Mouse (Mus musculus) kidney, embryonic 16.5 days (tissue): ENCODE measurements around the gene Ppp4r4. TPM values are rescaled to one million over a fixed set of nuclear protein-coding genes. Genes with fewer than 3 reads are reported as not detected.
"Not testable (repeated sequence)": the region's sequence is repeated elsewhere in the genome, so short reads cannot be mapped to it uniquely, and the experiment has no call there.

Source experiments
- ATAC-seq: fragments of 200-750 bp; cut with Nextera tagmentation; 2 replicates; pipeline ENCODE4 v1.8.0; 2017; ENCODE audit warnings: moderate TSS enrichment; ENCODE audit not compliant: low FRiP score, low TSS enrichment
- H3K27ac ChIP-seq: fragments of 300-500 bp; sonication (generic); 2 replicates; pipeline ENCODE4 v1.5.1; 2014; ENCODE audit warnings: low read length
- H3K27me3 ChIP-seq: fragments of 300-500 bp; sonication (generic); 2 replicates; pipeline ENCODE4 v1.6.1; 2014; ENCODE audit warnings: low read length, control low read depth, mixed read lengths; ENCODE audit not compliant: insufficient read depth
- H3K36me3 ChIP-seq: fragments of 300-500 bp; sonication (generic); 2 replicates; pipeline ENCODE4 v1.6.1; 2014; ENCODE audit warnings: low read length, control low read depth, mixed read lengths; ENCODE audit not compliant: insufficient read depth
- H3K4me1 ChIP-seq: fragments of 300-500 bp; sonication (generic); 2 replicates; pipeline ENCODE4 v1.6.1; 2014; ENCODE audit warnings: low read length, control low read depth, mixed read lengths; ENCODE audit not compliant: insufficient read depth
- H3K4me2 ChIP-seq: fragments of 300-500 bp; sonication (generic); replicated peaks from 2 replicates; pipeline ENCODE4 v1.6.1; 2014; ENCODE audit warnings: low read depth, low read length
- H3K4me3 ChIP-seq: fragments of 300-500 bp; sonication (generic); 2 replicates; pipeline ENCODE4 v1.5.1; 2014; ENCODE audit warnings: mild to moderate bottlenecking, low read length
- H3K9ac ChIP-seq: fragments of 300-500 bp; sonication (generic); replicated peaks from 2 replicates; pipeline ENCODE4 v1.6.1; 2014; ENCODE audit warnings: low read length
- H3K9me3 ChIP-seq: fragments of 300-500 bp; sonication (generic); 2 replicates; pipeline ENCODE4 v1.6.1; 2016; ENCODE audit warnings: low read length, control low read depth
- WGBS: fragments of 180-500 bp; shearing (Covaris S2); extraction: QIAGEN DNeasy Blood & Tissue Kit; methylation state at CpG from one replicate; pipeline ENCODE4 v1.1.7; 2014; 5-methylcytosine and 5-hydroxymethylcytosine counted together
- polyA plus RNA-seq: library from polyadenylated mRNA; unstranded; fragments of >200 nt; fragmentation: Nextera tagmentation; extraction: Ambion mirVana; gene quantifications from 2 replicates; pipeline ENCODE4 v1.2.1, GENCODE M21; 2015

Gene Ppp4r4
- polyA plus RNA-seq: 1.1 and 1.2 TPM in 2 replicates

DNA sequence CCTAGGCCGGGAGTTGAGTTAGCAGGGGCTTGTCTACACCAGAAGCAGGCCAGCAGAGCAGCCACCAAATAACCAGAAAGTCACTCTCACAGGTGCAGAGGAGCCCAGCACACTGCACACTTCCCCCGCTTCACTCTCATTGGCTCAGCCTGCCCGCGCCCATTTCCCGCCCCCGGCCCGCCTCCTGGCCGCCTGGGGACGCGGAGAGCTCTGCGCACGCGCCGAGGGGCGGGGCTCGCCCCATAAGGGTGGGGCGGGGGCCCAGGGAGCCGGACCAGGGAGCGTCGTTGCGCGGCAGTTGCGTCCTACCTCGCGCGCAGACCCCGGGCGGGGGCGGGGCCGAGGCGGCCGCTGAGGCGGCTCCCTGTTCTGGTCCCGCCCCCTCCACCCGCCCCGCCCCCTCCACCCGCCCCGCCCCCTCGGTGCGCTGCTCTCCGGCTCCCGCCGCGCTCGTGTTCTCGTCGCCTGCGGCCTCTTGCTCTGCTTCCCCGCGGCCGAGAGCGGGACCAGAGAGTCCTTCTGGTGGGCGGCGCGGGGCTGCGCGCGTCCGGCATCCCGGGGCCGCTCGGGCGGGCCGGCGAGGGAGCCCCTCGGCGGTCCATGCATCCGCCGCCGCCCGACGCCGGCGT, at the start of gene Ppp4r4:
Gene Ppp4r4 (plus strand): TSS at position 264 of the 629 bp plus-strand sequence.
- Histone ChIP-seq H3K9ac (peak within 1 kb of the TSS; percentile 74), H3K27me3 (no peaks in the 10 kb centered on the region; the same call in 1 of the 2 replicates), H3K4me3 (peak within 1 kb of the TSS; percentile 72), H3K4me2 (peak within 1 kb of the TSS; percentile 99), H3K4me1 (peaks cover 9% of the 10 kb centered on the region), H3K36me3 (no peaks in the 10 kb centered on the region), H3K9me3 (no peaks in the 10 kb centered on the region), H3K27ac (peak within 1 kb of the TSS; percentile 29; the same call in 1 of the 2 replicates)
- peak; percentile 98 for ATAC-seq
- WGBS: under 1% methylated on average over 36 of the region's 74 CpGs

DNA sequence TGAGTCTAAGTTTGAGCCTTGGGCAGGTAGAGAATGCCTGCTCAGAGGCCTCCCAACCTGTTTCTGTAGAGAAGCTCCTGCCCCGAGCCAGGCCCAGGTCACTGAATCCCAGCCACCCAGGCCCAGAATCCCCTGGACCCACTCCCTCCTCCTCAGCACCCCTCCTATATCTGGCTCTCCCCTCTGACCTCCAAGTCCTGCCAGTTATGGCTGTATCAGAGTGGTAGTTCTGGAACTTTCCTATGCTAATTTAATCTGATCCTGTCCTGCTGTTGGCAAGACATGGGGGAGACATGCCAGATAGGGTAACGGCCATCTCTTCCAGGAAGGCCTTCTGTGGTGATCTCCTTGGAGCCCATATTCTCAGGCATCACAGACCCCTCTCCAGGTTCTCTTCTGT, 49.3 kb upstream of the Ppp4r4 start:
- Histone ChIP-seq H3K4me2 (no peak overlapping the region), H3K9me3 (no peaks in the 10 kb centered on the region), H3K27ac (no peak overlapping the region), H3K4me1 (no peaks in the 10 kb centered on the region), H3K4me3 (no peak overlapping the region), H3K36me3 (no peaks in the 10 kb centered on the region), H3K27me3 (no peaks in the 10 kb centered on the region), H3K9ac (no peak overlapping the region)
- ATAC-seq: no peak
- 71% methylated on average over 2 of the region's 2 CpGs for whole genome bisulfite sequencing

DNA sequence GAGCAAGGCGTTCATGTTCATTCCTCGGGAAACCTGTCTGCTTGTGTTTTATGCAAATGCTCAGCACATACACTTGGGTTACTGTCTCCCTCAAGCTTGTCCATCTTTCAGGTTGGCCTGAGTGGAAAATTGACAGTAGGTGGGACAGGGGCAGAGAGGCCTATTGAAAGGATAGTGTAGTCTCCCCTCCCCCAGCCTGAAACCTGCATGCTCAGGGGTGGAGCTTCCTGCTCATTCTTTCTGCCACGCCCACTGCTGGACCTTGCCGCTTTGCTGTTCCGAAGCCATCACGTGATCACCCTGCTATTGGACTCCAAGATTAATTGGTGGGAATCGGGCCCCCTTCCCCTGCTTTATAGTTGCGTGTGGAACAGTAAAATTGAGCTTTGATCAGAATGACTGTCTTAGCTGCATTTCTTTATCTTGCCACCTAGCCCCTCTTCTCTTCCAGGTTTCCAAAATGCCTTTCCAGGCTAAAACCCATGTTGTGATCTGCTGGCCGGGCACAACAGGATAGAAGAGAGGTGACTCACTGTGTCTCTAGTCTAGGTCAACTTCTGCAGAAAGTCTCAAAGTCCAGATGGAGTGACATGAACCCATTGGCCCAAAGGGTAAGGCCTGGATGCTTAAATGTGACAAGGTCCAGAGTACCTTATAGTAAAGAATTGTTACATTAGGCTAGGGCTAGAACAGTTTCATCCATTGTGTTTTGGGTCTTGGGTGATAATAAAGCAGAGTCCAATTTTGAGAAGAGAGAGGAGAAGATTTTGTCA, 47.7 kb upstream of the Ppp4r4 start:
- not testable (repeated sequence) for H3K4me3 ChIP-seq

DNA sequence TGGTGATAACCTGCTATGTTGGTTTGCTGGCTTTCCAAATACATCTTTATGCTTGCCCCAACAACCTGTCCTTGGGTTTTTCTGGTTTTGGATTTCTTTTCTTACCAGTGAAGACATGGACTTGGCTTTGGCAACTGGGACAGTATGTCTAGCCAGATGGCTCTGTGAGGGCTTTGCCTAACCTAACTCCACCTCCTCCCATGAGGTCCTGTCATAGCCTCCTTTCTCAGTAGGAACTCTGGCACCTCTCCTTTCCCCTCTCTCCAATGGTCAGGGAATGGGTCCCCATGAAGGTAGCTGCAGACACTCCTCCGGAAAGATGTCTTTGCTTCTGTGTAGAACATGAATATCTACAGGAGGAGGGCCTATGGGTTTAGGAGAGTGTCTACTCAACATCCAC, 45.4 kb upstream of the Ppp4r4 start:
- 100% methylated on average over 1 of the region's 1 CpGs for WGBS
- ATAC-seq: no peak
- H3K9me3 ChIP-seq: no peaks in the 10 kb centered on the region
- H3K4me3 ChIP-seq: no peak overlapping the region
- H3K36me3 ChIP-seq: no peaks in the 10 kb centered on the region
- H3K4me2 ChIP-seq: no peak overlapping the region
- H3K4me1 ChIP-seq: no peaks in the 10 kb centered on the region
- no peak overlapping the region for H3K9ac ChIP-seq
- H3K27me3 ChIP-seq: no peaks in the 10 kb centered on the region
- no peak overlapping the region for H3K27ac ChIP-seq

More for the DNA sequence above, 47.7 kb upstream of the Ppp4r4 start:
- 53% methylated on average over 9 of the region's 9 CpGs for WGBS
- H3K9ac ChIP-seq, H3K27ac ChIP-seq, H3K27me3 ChIP-seq, ATAC-seq, H3K9me3 ChIP-seq, H3K4me2 ChIP-seq, H3K4me1 ChIP-seq, H3K36me3 ChIP-seq: not testable (repeated sequence)

DNA sequence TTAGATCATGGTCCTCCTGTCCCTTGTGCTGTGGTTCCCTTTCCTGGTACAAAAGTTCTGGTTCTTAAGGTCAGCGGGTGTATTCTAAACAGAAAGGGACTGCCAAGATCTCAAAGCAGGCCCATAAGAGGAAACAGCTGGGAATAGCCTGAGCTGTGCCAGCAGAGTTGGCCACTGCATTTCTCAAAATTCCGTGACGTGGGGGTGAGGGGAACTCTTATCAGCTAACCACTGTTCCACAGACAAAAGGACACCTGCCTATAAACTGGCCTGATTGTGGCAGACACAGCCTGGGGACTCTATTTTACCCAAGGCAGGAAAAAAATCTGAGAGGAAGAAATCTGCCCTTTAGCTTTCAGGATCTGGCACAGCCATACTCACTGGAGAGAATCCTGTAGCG, 44.8 kb upstream of the Ppp4r4 start:
- H3K4me1 ChIP-seq: no peaks in the 10 kb centered on the region
- H3K27ac ChIP-seq: no peak overlapping the region
- H3K4me2 ChIP-seq: no peak overlapping the region
- 66% methylated on average over 4 of the region's 4 CpGs for WGBS
- no peak overlapping the region for H3K9ac ChIP-seq
- no peaks in the 10 kb centered on the region for H3K36me3 ChIP-seq
- ATAC-seq: no peak
- no peaks in the 10 kb centered on the region for H3K27me3 ChIP-seq
- H3K9me3 ChIP-seq: no peaks in the 10 kb centered on the region
- H3K4me3 ChIP-seq: no peak overlapping the region

DNA sequence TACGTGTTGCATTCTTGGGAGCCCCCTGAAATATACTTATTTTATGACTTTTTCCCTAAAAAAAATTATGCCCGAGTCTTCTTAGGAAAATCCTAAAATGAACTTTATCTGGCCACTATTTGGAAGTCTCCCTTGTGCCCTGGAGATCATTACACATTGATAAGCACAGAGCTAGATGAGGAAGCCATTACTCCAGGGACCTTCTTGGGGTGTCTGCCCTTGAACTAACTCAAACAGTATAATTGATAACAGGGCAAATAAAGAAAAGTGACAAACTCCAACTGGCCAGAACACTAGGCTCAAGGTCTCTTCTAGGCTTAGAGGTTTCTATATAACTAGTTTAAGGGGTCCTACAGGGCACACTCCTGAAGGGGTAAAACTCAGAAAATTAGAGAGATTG, 44.3 kb upstream of the Ppp4r4 start:
- H3K4me2 ChIP-seq: no peak overlapping the region
- no peaks in the 10 kb centered on the region for H3K27me3 ChIP-seq
- H3K9me3 ChIP-seq: no peaks in the 10 kb centered on the region
- no peak overlapping the region for H3K27ac ChIP-seq
- 66% methylated on average over 2 of the region's 2 CpGs for WGBS
- no peak for ATAC-seq
- no peak overlapping the region for H3K4me3 ChIP-seq
- no peaks in the 10 kb centered on the region for H3K36me3 ChIP-seq
- H3K9ac ChIP-seq: no peak overlapping the region
- H3K4me1 ChIP-seq: no peaks in the 10 kb centered on the region

DNA sequence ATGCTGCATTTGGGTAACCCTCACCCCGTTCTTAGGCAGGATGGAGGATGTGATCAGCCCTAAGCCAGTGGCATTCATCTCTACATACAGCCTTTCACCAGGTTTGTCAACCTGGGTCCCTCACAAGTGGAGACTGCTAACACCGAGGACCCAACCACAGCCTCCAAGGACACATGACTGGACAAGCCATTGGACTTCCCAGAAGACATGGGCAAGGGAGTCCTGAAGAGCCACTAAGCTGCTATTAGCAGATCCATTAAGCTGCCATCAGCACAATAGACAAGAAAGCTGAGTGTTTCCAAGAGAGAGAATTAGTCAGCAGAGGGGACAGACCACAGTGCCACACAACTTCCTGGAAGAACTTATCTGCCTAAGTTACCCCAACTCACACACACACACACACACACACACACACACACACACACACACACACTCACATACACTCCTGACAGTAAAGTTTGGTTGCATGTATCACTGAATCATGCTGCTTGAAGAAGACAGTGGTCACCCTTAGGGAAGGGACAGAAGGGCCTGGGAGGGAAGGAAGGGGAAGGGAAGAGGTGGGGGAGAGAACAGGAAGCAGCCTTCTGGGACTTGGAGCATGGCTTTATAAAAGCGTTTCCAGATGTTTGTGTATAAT, 40.9 kb upstream of the Ppp4r4 start:
- no peak for ATAC-seq
- Histone ChIP-seq H3K4me2 (no peak overlapping the region), H3K4me3 (no peak overlapping the region), H3K4me1 (no peaks in the 10 kb centered on the region), H3K27ac (no peak overlapping the region), H3K9ac (no peak overlapping the region), H3K36me3 (no peaks in the 10 kb centered on the region), H3K27me3 (no peaks in the 10 kb centered on the region), H3K9me3 (no peaks in the 10 kb centered on the region)
- WGBS: 77% methylated on average over 3 of the region's 3 CpGs

DNA sequence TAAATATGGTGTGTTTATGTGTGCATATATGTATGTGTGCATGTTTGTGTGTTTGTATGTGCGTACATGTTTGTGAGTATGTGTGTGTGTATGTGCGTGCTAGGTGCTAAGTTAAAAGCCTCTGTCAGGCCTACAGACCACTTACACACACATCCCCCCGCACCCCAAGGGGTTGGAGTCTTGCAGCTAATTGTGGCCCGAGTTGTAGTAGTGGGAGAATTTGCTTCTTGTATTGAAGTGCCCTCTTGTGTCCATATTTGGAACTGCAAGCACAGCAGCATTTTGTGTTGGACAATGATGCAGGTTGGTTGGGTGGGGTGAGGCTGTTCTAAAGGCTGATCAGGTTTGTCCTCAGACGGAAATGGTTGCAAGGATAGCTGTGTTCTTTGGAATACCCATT, 39.3 kb upstream of the Ppp4r4 start:
- H3K36me3 ChIP-seq: no peaks in the 10 kb centered on the region
- H3K9ac ChIP-seq: no peak overlapping the region
- H3K9me3 ChIP-seq: no peaks in the 10 kb centered on the region
- no peaks in the 10 kb centered on the region for H3K4me1 ChIP-seq
- no peaks in the 10 kb centered on the region for H3K27me3 ChIP-seq
- H3K27ac ChIP-seq: no peak overlapping the region
- ATAC-seq: no peak
- H3K4me2 ChIP-seq: no peak overlapping the region
- no peak overlapping the region for H3K4me3 ChIP-seq
- 36% methylated on average over 5 of the region's 5 CpGs for WGBS

DNA sequence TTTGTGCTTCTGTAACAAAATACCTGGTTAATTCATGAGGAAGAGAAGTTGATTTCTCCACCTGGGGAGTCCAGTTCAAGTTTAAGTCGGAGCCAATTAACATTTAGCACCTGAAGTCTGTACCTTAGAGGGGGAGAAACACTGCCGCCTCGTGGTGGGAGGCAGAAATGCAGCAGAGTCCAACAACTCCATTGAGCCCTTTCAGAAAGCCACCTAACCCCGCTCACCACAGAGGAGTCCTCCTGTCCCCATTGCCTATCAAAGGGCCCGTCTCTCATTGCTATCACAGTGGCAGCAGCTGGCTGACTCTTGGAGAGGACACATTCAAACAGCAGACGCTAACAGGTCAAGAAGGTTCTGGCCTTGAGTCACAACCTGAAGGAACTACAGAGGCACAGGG, 37.6 kb upstream of the Ppp4r4 start:
- Histone ChIP-seq H3K9me3 (no peaks in the 10 kb centered on the region), H3K36me3 (no peaks in the 10 kb centered on the region)
- no peak for ATAC-seq

DNA sequence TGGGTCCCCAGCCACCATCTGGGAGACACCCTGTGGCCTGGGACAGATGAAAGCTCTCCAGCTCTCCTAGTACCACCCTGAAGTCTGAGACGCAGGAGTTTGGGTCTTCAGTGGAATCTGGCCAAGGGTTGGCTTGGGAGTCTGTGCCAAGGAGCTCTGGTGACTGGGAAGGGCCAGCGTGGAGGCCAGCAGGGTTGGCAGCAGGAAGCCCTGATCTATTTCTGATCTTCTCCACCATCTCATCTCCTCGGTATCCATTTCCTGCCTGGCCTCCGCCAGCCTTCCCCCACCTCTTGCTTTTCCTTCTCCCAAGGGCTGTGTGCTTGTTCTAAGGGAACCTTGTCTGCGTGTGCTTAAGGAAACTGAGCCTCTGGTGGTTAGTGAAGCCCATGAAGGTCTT, 33.3 kb upstream of the Ppp4r4 start:
- ATAC-seq: no peak
- Histone ChIP-seq H3K4me1 (no peaks in the 10 kb centered on the region), H3K4me3 (no peak overlapping the region), H3K36me3 (no peaks in the 10 kb centered on the region), H3K27me3 (no peaks in the 10 kb centered on the region), H3K9ac (no peak overlapping the region), H3K4me2 (no peak overlapping the region), H3K27ac (no peak overlapping the region), H3K9me3 (no peaks in the 10 kb centered on the region)
- WGBS: 66% methylated on average over 5 of the region's 5 CpGs

More for the DNA sequence above, 37.6 kb upstream of the Ppp4r4 start:
- Histone ChIP-seq H3K27ac (no peak overlapping the region), H3K27me3 (no peaks in the 10 kb centered on the region), H3K9ac (no peak overlapping the region), H3K4me2 (no peak overlapping the region), H3K4me3 (no peak overlapping the region), H3K4me1 (no peaks in the 10 kb centered on the region)
- 21% methylated on average over 6 of the region's 6 CpGs for WGBS
